In genomic region chr11:73092877-73093276, GRCm38 (mm10) we compare ENCODE assay signal across 22 mouse cellular contexts. TPM values are rescaled to one million over a fixed set of nuclear protein-coding genes. Genes with fewer than 3 reads are reported as not detected.
DNase-seq lines count a peak whose midpoint lies in the region; ATAC-seq and TF ChIP-seq lines count a peak whose summit lies in the region.
"Had no signal": no experiment of that assay in that cellular context is flagged by ENCODE, and none has a peak within 500 bp of the region (broad histone marks: within the 10 kb centered on the region; RNA-seq: fewer than 3 reads in every experiment).

No protein-coding gene starts in this region.

- no peak overlapping the region for H3K4me3 ChIP-seq in thymus, adult 2 months (ENCODE audit: control insufficient read depth, insufficient read depth, low read length)
- peak overlapping the region; percentile 33; the same call in 1 of the 2 replicates for H3K4me3 ChIP-seq in small intestine, adult 2 months (ENCODE audit: low read depth, low read length)
- no peak overlapping the region for H3K4me3 ChIP-seq in midbrain, embryonic 16.5 days (ENCODE audit: low read depth, low read length)
- H3K4me3 ChIP-seq: embryonic facial prominence, embryonic 12.5 days; hindbrain, embryonic 13.5 days; layer of hippocampus, adult 2 months; limb, embryonic 12.5 days; liver, embryonic 15.5 days had no signal

- H3K36me3 ChIP-seq in thymus, adult 2 months (ENCODE audit: control insufficient read depth, insufficient read depth, low read length): no peaks in the 10 kb centered on the region
- no peaks in the 10 kb centered on the region for H3K36me3 ChIP-seq in small intestine, adult 2 months (ENCODE audit: control insufficient read depth, insufficient read depth, low read length)
- H3K36me3 ChIP-seq in midbrain, embryonic 16.5 days (ENCODE audit: control insufficient read depth, insufficient read depth, low read length): no peaks in the 10 kb centered on the region
- H3K36me3 ChIP-seq: embryonic facial prominence, embryonic 12.5 days; hindbrain, embryonic 13.5 days; limb, embryonic 12.5 days; liver, embryonic 15.5 days had no signal

- H3K4me1 ChIP-seq in thymus, adult 2 months (replicated peaks; ENCODE audit: control insufficient read depth, insufficient read depth, low read length): peaks cover 37% of the 10 kb centered on the region
- no peaks in the 10 kb centered on the region for H3K4me1 ChIP-seq in small intestine, adult 2 months (ENCODE audit: control insufficient read depth, insufficient read depth, insufficient read length, low read length)
- no peaks in the 10 kb centered on the region for H3K4me1 ChIP-seq in midbrain, embryonic 16.5 days (ENCODE audit: control insufficient read depth, insufficient read depth, low read length)
- H3K4me1 ChIP-seq: hindbrain, embryonic 13.5 days; limb, embryonic 12.5 days; liver, embryonic 15.5 days had no signal

- ATAC-seq in midbrain, embryonic 16.5 days: no peak
- ATAC-seq: activated CD4-positive, CD25-positive, alpha-beta regulatory T cell, adult 4 months; CD4-positive, CD25-positive, alpha-beta regulatory T cell, adult 4 months; forebrain, postnatal 0 days had no signal

- no peak for TF ChIP-seq POLR2A in thymus, adult 2 months (IDR thresholded peaks at IDR 0.05; ENCODE audit: control insufficient read depth, extremely low read depth, insufficient read depth, low read length, poor library complexity)
- no peak for TF ChIP-seq POLR2A in small intestine, adult 2 months (IDR thresholded peaks at IDR 0.05; ENCODE audit: low read depth, low read length)

- no peak for DNase-seq in thymus, adult 2 months
- no peak for DNase-seq in thymus, postnatal 25 days
- peak; percentile 60 for DNase-seq in MEL-GATA-1-ER (ENCODE audit: extremely low read depth, low read depth)
- DNase-seq in induced T-regulatory cell, adult 2 months (ENCODE audit: low read depth): peak; percentile 64
- no peak for DNase-seq in layer of hippocampus, adult 11-12 months (ENCODE audit: low spot score)
- no peak for DNase-seq in cerebellum, postnatal 25 days
- DNase-seq: adrenal gland, postnatal 14 days; cerebellum, adult 9-10 months; forebrain, postnatal 0 days; gastrocnemius, postnatal 36 days; kidney, adult 8-10 months; kidney, postnatal 14 days; lung, postnatal 14 days had no signal

- no peak overlapping the region for H3K9ac ChIP-seq in midbrain, embryonic 16.5 days (ENCODE audit: low read depth, low read length)
- H3K9ac ChIP-seq: embryonic facial prominence, embryonic 12.5 days; forebrain, postnatal 0 days; hindbrain, embryonic 13.5 days; limb, embryonic 12.5 days; liver, embryonic 15.5 days had no signal

- WGBS in thymus, adult 2 months: 39% methylated on average over 7 of the region's 7 CpGs
- 60% methylated on average over 7 of the region's 7 CpGs for WGBS in small intestine, adult 2 months
- 71% methylated on average over 7 of the region's 7 CpGs for WGBS in midbrain, embryonic 16.5 days

- H3K27ac ChIP-seq in thymus, adult 2 months (ENCODE audit: control insufficient read depth, insufficient read depth, low read length): peak overlapping the region; percentile 20; the same call in 1 of the 2 replicates
- peak overlapping the region; percentile 48; the same call in 1 of the 2 replicates for H3K27ac ChIP-seq in small intestine, adult 2 months (ENCODE audit: insufficient read depth, low read depth, low read length)
- H3K27ac ChIP-seq in midbrain, embryonic 16.5 days (ENCODE audit: low read length): no peak overlapping the region
- H3K27ac ChIP-seq: embryonic facial prominence, embryonic 12.5 days; hindbrain, embryonic 13.5 days; layer of hippocampus, adult 2 months; limb, embryonic 12.5 days; liver, embryonic 15.5 days had no signal

- no peak for TF ChIP-seq CTCF in thymus, adult 2 months (IDR thresholded peaks at IDR 0.05; ENCODE audit: borderline replicate concordance, control insufficient read depth, extremely low read depth, insufficient read depth, low read length, poor library complexity)
- no peak for TF ChIP-seq CTCF in small intestine, adult 2 months (IDR thresholded peaks at IDR 0.05; ENCODE audit: extremely low read depth, insufficient read length, insufficient replicate concordance, low read depth, low read length)

- H3K27me3 ChIP-seq in thymus, adult 2 months (ENCODE audit: control insufficient read depth, insufficient read depth, low read length): no peaks in the 10 kb centered on the region
- no peaks in the 10 kb centered on the region for H3K27me3 ChIP-seq in small intestine, adult 2 months (ENCODE audit: control insufficient read depth, insufficient read depth, low read length)
- H3K27me3 ChIP-seq in midbrain, embryonic 16.5 days (ENCODE audit: control insufficient read depth, insufficient read depth, low read depth, low read length): no peaks in the 10 kb centered on the region
- H3K27me3 ChIP-seq: embryonic facial prominence, embryonic 12.5 days; hindbrain, embryonic 13.5 days; limb, embryonic 12.5 days; liver, embryonic 15.5 days had no signal

- H3K9me3 ChIP-seq in midbrain, embryonic 16.5 days (replicated peaks; ENCODE audit: control insufficient read depth, low read length, poor library complexity, severe bottlenecking): no peaks in the 10 kb centered on the region
- H3K9me3 ChIP-seq: embryonic facial prominence, embryonic 12.5 days; hindbrain, embryonic 13.5 days; limb, embryonic 12.5 days; liver, embryonic 15.5 days had no signal

- H3K4me2 ChIP-seq in midbrain, embryonic 16.5 days (ENCODE audit: low read length): no peak overlapping the region
- H3K4me2 ChIP-seq: embryonic facial prominence, embryonic 12.5 days; hindbrain, embryonic 13.5 days; limb, embryonic 12.5 days; liver, embryonic 15.5 days had no signal

RNA-seq across cellular contexts. Expression of gene Itgae, which starts 2.5 kb away (rescaled TPM):
- polyA plus RNA-seq in thymus, adult 2 months (2012; rRNA removed): 24.1 and 24.6 TPM in 2 replicates
- 9.1 and 9.7 TPM in 2 replicates for polyA plus RNA-seq in small intestine, adult 2 months (2012; rRNA removed)
- 0.24 and 0.25 TPM in 2 replicates for polyA plus RNA-seq in midbrain, embryonic 16.5 days (2015; fragmentation: Nextera tagmentation; extraction: Ambion mirVana)

RNA-seq across cellular contexts. Expression of gene Haspin, which starts 45.2 kb away (rescaled TPM):
- polyA plus RNA-seq in thymus, adult 2 months (2012; rRNA removed): 8.6 and 14.0 TPM in 2 replicates
- 0.84 and 2.5 TPM in 2 replicates for polyA plus RNA-seq in small intestine, adult 2 months (2012; rRNA removed)
- polyA plus RNA-seq in midbrain, embryonic 16.5 days (2015; fragmentation: Nextera tagmentation; extraction: Ambion mirVana): 1.6 and 2.1 TPM in 2 replicates

RNA-seq across cellular contexts. Expression of gene Ncbp3, which starts 45.3 kb away (rescaled TPM):
- 6.5 and 7.0 TPM in 2 replicates for polyA plus RNA-seq in thymus, adult 2 months (2012; rRNA removed)
- 0.53 and 1.3 TPM in 2 replicates for polyA plus RNA-seq in small intestine, adult 2 months (2012; rRNA removed)
- polyA plus RNA-seq in midbrain, embryonic 16.5 days (2015; fragmentation: Nextera tagmentation; extraction: Ambion mirVana): 9.8 and 12.1 TPM in 2 replicates

Comparison
In these comparisons a context has a peak if more than half of its experiments do, and no peak if none do; other contexts are left out.
1. DNase-seq: peak in MEL-GATA-1-ER (single experiment) and induced T-regulatory cell, adult 2 months (single experiment); none in thymus, adult 2 months (single experiment), thymus, postnatal 25 days (single experiment), layer of hippocampus, adult 11-12 months (single experiment) and cerebellum, postnatal 25 days (0 of 2).